Mouse (Mus musculus) gastrocnemius, adult 2 months (tissue): ENCODE data around the gene Psmd12. TPM values are rescaled to one million over a fixed set of nuclear protein-coding genes. Genes with fewer than 3 reads are reported as not detected.

ENCODE experiments used
- DNase-seq: peaks from one replicate; pipeline ENCODE4 v3.0.0; 2022
- H3K27ac ChIP-seq: fragments of 200-600 bp; 2 replicates; pipeline ENCODE4 v1.8.1; 2022; ENCODE audit warnings: mild to moderate bottlenecking
- H3K4me3 ChIP-seq: fragments of 200-600 bp; 2 replicates; pipeline ENCODE4 v1.8.1; 2022; ENCODE audit warnings: mild to moderate bottlenecking, moderate library complexity
- CTCF ChIP-seq: fragments of 200-600 bp; IDR thresholded peaks from 2 replicates; pipeline ENCODE4 v1.8.1; 2022; ENCODE audit warnings: antibody characterized with exemption, mild to moderate bottlenecking, moderate library complexity
- intact Hi-C: fragments of 180-260 bp; cut with DNase I; formaldehyde crosslinking; loops from one replicate; pipeline ENCODE4 v1.15.1; 2025
- total RNA-seq, 2 experiments: library from RNA; stranded (reverse); gene quantifications; 2 replicates each; pipeline ENCODE4 v1.2.3; 2021

Gene Psmd12
- total RNA-seq, 2 experiments from 2014 or later = 105 to 106 TPM

- no peak overlapping the region for H3K4me3 ChIP-seq
- no peak for TF ChIP-seq CTCF
- intact Hi-C loops = no loop called here
- H3K27ac ChIP-seq = no peak overlapping the region
- peak; percentile 16 for DNase-seq
Observed at GRCm38 (mm10) chr11:107529320-107529719, 50.0 kb downstream of the Psmd12 start.

DNA sequence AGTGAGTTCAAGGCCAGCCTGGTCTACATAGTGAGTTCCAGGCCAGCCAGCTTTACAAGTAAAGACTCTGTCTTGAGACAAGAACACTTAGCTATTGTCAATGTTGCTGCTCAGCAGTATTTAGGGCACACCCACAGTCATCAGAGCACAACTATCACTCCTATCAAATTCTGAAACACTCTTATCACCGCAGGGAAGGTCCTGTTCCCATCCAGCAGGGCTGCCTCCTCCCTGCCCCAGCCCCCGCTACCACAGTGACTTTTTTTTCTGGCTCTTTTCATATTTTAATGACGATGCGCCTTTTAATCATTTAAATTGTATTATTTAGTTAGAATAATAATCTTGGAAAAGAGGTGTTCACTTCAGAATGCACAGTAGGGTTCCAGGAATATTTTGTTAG is 52.2 kb downstream of the Psmd12 start:
- no peak overlapping the region for H3K27ac ChIP-seq
- intact Hi-C loops = no loop called here
- no peak overlapping the region for H3K4me3 ChIP-seq
- TF ChIP-seq CTCF = no peak
- DNase-seq = no peak

- intact Hi-C loops = no loop called here
- Histone ChIP-seq H3K4me3 (no peak overlapping the region), H3K27ac (no peak overlapping the region)
- TF ChIP-seq CTCF = no peak
- DNase-seq = no peak
Observed at GRCm38 (mm10) chr11:107532271-107532670, 53.0 kb downstream of the Psmd12 start.

GRCm38 (mm10) chr11:107538994-107539393 is 59.7 kb downstream of the Psmd12 start:
- no peak for DNase-seq
- no peak for TF ChIP-seq CTCF
- no peak overlapping the region for H3K27ac ChIP-seq
- no peak overlapping the region for H3K4me3 ChIP-seq
- intact Hi-C loops = no loop called here

DNA sequence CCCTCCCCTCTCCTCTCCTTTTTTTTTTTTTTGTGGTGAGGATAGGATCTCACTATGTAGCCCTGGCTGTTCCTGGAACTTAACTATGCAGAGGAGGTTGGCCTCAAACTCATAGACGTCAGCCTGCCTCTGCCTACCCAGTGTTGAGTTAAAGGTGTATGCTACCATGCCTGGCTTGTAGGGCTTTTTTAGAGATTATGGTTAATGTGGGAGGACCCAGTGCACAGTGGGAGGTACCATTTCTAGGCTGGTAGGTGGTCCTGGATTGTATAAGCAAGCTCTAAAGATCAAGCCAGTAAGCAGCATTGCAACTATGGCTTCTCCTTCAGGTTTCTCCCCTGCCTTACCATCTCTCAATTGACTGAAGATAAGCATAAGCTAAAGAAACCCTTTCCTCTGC is 61.1 kb downstream of the Psmd12 start:
- no peak for TF ChIP-seq CTCF
- Histone ChIP-seq H3K27ac (no peak overlapping the region), H3K4me3 (no peak overlapping the region)
- no peak for DNase-seq
- intact Hi-C loops = no loop called here

GRCm38 (mm10) chr11:107545747-107546476 is 66.6 kb downstream of the Psmd12 start:
- H3K27ac ChIP-seq = no peak overlapping the region
- no peak for TF ChIP-seq CTCF
- no peak for DNase-seq
- intact Hi-C loops = no loop called here
- H3K4me3 ChIP-seq = no peak overlapping the region

GRCm38 (mm10) chr11:107546667-107547301 is 67.5 kb downstream of the Psmd12 start:
- DNase-seq = peak; percentile 37
- Histone ChIP-seq H3K27ac (no peak overlapping the region), H3K4me3 (peak overlapping the region; percentile 92)
- intact Hi-C loops = no loop called here
- TF ChIP-seq CTCF = no peak

- Histone ChIP-seq H3K27ac (peak within 1 kb of the TSS; percentile 89), H3K4me3 (peak within 1 kb of the TSS; percentile 92)
- TF ChIP-seq CTCF = no peak
- peak; percentile 78 for DNase-seq
- intact Hi-C loops = no loop called here
Observed at GRCm38 (mm10) chr11:107547351-107548203, 68.3 kb downstream of the Psmd12 start, which contains the start of gene Helz. Gene Helz (plus strand): TSS chr11:107547930.

DNA sequence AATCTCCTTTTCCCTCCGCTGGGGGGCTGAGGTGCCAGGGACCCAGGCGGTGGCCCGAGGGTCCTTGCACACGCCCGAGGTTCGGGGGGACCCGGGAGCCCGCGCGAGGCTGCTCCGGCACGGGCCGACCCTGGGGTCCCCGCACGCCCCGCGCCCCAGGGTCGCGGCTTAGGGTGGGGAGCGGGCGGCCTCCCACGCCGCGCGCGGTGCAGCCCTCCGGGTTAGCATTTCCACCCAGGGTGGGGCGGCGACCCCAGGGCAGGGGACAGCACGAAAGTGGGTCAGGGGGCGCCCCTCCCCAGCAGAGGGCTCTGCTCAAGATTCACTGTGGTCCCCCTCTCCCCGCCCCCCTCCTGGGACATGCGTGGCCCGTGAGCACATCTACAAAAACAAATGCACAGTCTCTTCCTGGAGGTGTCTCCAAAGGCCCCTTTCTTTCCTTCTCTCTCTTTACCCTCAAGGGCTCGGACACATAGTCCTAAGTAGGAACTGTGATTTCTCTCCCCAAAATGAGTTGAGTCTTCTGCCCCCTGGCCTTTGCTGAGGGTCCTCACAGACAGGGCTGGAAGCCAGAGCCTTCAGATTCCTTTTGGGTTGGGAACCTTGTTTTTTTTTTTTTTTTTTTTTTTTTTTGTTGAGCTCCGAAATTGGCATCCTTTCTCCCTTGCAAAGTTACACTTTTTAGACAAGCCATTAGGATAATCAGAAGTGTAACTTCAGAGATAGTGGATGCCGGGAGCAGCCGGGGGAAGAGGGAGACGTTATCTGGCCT is 69.1 kb downstream of the Psmd12 start:
- no peak for TF ChIP-seq CTCF
- peak; percentile 28 for DNase-seq
- H3K4me3 ChIP-seq = peak overlapping the region; percentile 92
- peak overlapping the region; percentile 89 for H3K27ac ChIP-seq
- intact Hi-C loops = no loop called here

Other genes with a start within 250 kb of the Psmd12 start
- gene Pitpnc1, start 8.8 kb upstream of the Psmd12 start, total RNA-seq = 100 to 1,000 TPM in 1 of 2 experiments, 10 to 100 TPM in 1; 59.4 to 114 TPM
- gene Helz, start 68.4 kb downstream of the Psmd12 start, total RNA-seq = 10 to 100 TPM; 16.2 to 21.1 TPM
- 100 to 1,000 TPM; 200 to 381 TPM for gene Cacng1, start 237.0 kb downstream of the Psmd12 start, total RNA-seq